Mouse (Mus musculus): ENCODE results near the gene Patl2.
A peak's percentile ranks its signal among the peaks of the same experiment; 100 is the strongest.

Patl2 gene

GRCm38 (mm10) chr2:122171292-122171691, 14.7 kb downstream of the Patl2 start:
- no peak for DNase-seq

DNA sequence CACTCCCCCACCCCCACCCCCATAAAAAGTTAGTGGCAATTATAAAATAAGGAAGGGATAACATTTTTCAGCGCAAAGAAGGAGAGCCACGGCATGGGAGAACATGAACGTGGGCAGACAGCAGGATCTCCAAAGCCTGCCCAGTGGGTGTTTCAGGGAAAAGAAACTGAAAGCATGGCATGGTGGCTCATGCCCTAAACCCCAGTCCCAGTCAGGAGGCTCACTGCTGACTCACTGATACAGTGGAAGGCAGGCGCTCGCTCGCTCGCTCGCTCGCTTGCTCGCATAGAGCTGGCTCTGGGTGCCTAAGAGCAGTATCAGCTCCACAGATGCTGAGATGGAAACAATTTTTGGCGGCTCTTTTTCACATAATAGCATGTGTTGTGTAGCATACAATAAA, 21.7 kb downstream of the Patl2 start:
- no peak for DNase-seq

GRCm38 (mm10) chr2:122163430-122164195, 22.4 kb downstream of the Patl2 start:
- no peak for DNase-seq

- DNase-seq: no peak
These were observed 23.5 kb downstream of the Patl2 start for GRCm38 (mm10) chr2:122162529-122162928.

DNA sequence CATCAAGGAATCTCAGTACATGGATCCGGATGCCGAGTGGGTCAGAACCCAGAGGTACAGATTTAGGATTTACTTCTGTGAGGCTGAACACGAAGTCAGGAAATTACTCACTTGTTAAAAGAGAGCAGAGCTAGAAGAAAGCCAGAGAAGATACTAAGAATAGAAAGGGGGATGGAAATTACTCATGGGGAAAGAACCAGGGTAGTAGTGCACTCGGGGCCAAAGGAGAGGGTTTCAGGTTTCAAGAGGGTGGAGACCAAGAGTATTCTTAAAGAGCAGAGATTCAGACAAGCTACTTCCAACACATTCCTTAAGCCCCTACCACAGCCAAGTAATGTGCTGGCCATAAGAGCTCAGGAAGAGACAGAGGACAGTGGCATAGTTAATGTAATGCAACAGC, 24.4 kb downstream of the Patl2 start:
- DNase-seq: no peak

DNA sequence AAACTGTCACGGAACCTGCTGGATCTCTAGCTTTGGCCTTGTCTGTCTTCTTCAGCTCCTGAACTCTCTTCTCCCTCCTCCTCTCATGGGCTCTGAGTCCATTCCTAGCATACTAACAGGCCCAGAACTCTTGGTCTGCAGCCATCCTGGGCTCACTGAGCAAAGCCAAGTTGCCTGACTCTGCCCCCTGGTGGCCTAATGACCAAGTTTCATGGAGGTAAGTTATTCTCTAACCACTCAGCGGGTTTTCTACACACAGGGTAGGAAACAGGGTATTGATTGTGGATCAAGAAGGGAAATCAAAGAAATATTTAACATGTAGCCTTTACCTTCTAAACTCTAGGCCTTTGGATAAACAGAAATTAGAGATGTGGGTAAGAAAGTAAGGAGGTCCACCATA, 25.3 kb downstream of the Patl2 start, which contains the start of gene Trim69:
Gene Trim69 (plus strand): TSS at position 21 of the 400 bp plus-strand sequence.
- peak; percentile 91 for DNase-seq

- no peak for DNase-seq
These were observed 26.3 kb downstream of the Patl2 start for GRCm38 (mm10) chr2:122159667-122160066.

DNA sequence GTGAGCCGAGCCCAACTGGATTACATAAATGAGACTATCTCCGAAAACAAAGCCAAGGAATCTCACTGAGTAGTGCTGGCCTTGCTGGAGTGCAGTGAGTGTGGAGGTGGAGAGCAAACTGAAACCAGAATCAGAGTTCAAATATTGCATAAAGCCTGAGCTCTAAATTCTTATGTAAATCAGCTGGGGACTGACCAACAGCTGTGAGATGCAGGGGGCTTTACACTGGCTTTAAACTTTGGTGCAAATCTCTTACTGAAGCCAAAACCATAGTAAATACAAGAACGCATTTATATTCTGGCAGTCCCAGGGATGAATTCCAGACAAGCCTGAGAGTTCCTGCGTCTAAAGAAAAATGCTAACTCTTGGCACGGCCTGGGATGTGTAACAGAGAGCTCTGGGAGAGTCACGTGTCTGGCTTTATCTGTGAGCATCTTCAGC, 27.6 kb downstream of the Patl2 start:
- no peak for DNase-seq

- DNase-seq: no peak
These were observed 28.4 kb downstream of the Patl2 start for GRCm38 (mm10) chr2:122157561-122157960.

DNA sequence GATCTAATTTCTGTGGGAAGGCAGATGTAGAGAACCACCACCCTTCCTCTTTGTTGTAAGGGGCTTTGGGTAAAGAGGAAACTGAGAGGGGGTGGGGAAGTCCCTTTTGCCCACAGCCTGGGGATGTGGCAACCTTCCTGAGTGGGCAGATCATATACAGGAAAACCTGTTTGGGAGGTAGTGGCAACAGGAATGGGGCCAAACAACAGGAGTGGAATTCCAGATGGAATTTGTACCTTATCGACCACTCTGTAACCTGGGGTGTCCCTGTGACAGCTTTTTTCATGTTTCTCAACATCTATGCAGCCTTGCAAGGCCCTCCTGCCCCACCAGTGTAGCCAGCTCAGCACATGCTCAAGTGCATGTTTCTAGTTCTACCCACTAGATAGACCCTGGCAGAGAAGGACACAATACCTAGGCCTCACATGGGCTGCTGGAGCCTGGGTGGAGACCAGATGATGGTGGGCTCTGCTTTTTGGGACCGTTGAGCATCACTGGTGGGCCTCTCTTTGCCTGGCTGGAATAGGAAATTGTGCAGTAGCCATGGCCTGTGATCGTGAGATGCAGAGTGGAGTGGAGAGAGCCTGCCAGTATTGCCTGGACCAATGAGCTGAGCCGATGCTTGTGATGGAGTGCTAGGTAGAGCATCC, 29.8 kb downstream of the Patl2 start:
- DNase-seq: no peak

- no peak for DNase-seq
These were observed 30.7 kb downstream of the Patl2 start for GRCm38 (mm10) chr2:122155292-122155691.

DNA sequence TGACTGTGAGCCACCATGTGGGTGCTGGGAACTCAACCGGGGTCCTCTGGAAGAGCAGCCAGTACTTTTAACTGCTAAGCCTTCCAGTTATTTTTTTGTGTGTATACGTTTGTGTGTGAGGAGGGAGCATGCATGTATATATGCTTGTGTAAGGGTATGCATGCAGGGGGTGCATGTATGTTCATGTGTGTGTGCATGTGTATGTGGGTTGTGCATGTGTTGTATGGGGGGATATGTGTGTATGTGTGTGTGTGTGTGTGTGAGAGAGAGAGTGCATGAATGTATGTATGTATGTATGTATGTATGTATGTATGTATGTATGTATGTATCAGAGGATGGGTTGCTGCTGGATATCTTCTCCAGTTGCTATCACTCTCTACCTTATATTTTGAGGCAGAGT, 31.5 kb downstream of the Patl2 start:
- DNase-seq: no peak

DNA sequence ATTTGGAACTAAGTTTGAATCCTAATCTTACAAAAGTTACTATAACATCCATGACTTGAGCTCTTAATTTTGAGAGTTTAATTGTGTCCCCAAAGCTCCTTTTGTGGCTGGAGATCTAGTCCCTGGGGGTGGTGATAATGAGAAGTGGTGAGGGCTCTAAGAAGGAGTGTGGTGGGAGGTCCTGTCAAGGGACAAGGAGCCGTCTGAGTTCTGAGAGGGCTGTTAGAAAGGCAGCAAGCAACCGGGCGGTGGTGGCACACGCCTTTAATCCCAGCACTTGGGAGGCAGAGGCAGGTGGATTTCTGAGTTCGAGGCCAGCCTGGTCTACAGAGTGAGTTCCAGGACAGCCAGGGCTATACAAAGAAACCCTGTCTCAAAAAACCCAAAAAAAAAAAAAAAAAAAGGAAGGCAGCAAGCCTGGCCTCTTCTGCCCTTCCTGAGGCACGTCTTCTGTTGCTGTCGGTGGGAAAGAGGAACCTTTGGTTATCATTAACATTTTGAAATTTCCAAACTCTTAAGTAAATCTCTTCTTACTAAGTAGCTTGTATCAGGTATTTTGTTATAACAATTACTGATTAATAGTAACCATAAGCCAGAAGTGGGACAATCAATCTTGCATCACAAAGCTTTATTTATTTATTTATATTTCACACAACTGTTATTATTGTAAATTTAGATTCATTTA, 32.2 kb downstream of the Patl2 start:
- DNase-seq: no peak

DNA sequence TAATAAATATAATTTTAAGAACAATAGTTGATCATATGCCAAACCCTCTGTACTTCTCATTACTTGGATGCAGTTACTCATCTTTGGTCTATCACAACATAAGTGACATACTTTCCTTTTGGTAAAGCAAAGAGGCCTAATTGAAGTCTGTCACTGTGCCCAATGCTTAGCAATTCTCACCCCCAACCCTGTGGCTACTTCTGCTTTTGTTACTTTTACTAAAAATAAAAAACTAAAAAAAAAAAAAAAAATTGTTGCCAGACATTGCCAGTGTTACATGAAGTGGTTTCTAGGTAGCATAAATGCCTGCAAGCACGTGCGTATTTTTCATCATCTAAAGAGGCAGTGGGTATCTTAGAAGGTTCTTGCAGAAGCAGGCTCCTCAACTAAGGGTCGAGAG, 33.1 kb downstream of the Patl2 start:
- no peak for DNase-seq

DNA sequence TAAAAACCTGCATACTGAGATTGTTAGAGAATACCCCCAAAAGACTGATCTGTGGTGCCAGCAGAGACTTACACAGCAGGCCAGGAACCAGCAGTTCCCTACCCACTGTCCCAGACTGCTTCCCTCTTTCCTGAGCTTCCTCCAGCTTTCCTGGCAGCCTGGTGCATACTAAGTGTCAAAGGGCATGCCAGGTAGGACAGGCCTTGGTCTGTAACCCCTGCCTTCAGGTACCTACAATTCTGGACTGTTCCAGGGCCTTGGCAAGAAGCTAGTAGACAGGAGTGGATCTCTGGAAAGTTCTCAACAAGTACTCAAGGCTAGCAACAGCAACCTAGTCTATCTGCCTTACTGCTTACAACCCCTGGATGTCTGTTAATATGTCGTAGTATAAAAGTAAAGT, 34.8 kb downstream of the Patl2 start:
- DNase-seq: no peak

GRCm38 (mm10) chr2:122149716-122150115, 36.3 kb downstream of the Patl2 start:
- no peak for DNase-seq

- DNase-seq: no peak
These were observed 36.7 kb downstream of the Patl2 start for GRCm38 (mm10) chr2:122149316-122149715.

DNA sequence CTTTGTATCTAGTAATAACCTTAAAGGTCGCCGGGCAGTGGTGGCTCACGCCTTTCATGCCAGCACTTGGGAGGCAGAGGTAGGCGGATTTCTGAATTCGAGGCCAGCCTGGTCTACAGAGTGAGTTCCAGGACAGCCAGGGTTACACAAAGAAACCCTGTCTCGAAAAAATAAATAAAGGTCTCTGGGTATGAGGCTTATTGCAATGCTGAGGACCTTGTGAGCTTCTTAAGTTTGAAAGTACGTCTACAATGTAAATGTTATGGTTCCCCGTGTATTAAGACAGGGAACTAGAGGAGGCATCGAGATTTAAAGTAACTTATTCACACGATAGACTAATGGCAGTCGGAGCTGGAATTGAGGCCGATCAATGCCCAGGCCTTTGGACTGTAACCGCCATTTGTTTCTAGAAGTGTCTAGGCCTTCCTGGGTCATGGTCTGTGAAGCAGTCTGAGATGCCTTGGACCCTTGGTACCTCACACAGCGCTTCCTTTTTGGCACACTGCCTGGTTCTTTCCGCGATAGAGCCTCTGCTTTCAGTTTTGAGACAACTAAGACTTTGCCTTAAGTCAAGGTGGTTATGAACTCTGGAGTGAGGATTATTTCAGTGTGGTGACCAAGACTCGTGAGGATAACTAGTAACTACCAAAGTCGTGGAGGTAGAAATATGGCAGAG, 37.6 kb downstream of the Patl2 start:
- peak; percentile 74 to 86 for DNase-seq

- peak; percentile 96 for DNase-seq
These were observed 38.3 kb downstream of the Patl2 start, which contains the start of gene B2m for GRCm38 (mm10) chr2:122147508-122148241. Gene B2m, plus strand, starts transcription at chr2:122147686.

- no peak for DNase-seq
These were observed 39.3 kb downstream of the Patl2 start for GRCm38 (mm10) chr2:122146687-122147086.

DNA sequence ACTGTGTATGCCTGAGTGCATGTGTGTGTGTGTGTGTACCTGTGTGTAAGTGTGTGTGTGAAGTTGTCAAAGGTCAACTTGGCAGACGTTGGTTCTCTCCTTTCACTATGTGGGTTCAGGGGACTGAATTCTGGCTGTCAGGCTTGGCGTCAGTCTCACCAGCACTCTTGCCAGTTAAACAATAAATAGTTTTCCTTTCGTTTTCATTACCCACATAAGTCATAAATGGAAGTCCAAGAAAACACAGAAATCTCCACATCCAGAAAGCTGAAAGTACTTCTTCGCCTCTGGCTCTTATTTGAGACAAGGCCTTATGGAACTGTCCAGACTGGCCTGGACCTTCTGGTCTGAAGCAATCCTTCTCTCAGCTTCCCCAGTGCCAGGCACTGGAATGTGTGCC, 40.2 kb downstream of the Patl2 start:
- DNase-seq: no peak

DNA sequence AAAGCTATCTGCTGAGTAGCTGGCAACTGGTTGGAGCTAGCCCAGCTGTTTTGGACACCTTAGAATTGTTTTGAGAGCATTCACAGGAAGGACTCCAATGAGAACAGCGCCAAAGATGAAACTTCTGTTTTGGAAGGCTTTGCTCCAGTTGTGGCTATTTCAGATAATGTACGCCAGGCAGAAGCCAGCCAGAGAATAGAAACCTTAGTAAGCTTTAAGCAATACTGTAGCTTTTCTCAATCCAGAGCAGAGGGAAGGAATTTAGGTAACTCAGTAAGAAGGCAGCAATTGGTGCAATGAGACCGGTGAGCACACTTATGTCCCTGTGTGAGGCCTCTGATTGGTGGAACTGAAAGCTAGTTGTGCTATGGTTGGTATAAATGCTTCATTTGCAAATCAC, 42.9 kb downstream of the Patl2 start:
- no peak for DNase-seq

Data from kidney, postnatal 4 days (tissue).